Mouse (Mus musculus) T-helper 17 cell (primary cell): Measurements from ENCODE around the gene Shisa5.

Experiments
- in situ Hi-C, 2 experiments: fragments of 300-600 bp; cut with MboI, MseI; formaldehyde crosslinking; loops; 1 replicate in 1 of 2; 2 replicates in 1 of 2; pipeline ENCODE4 v1.15.1; 2025; ENCODE audit warnings: high pct_unique_total_duplicates in 2 of 2

Shisa5 gene

DNA sequence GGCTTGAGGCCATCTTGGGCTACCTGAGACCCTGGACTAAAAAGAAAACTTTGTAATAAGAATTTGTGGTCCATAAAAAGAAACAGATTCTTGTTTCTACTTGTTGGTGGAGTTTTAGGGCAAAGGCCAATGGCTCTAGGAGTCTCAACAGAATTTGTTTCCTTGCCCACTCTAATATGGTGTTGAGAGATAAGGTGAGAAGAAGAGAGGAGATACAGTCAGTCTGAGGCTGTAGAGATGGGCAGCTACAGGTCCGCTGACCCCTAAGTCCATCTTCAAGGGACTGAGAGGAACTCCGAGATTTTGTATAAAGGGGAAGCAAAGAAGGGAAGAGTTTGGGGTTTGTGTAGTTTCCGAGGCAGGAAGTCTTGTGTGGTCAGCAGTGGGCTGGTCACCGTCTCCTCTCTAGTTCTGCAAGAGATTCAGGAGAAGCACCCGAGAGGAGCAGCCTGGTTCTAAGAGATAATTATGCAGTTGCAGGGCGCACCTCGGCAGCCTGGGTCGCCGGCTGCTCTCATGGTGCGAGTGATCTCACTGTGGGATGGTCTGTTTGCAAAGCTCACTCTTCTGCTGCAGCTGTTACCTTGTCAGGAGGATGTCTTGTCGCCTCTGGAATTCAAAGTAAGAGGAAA is 21.3 kb upstream of the Shisa5 start:
- in situ Hi-C loops, result no loop called here

DNA sequence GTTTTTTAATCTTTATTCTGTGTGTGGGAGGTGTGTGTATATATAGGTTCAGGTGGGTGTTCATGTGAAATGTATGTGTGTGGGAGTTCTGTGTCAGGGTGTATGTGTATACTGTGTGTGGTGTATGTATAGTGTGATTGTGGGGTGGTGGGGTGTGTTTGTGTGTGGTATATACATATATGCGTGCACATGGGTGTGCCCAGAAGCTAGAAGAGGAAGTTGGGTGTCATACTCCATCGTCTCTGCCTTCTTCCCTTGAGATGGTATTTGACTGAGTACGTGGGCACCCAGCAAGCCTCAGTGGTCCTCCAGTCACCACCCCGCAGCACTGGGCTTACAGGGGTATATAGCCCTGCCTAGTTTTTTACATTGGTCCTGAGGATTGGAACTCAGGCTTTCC is 16.9 kb upstream of the Shisa5 start:
- in situ Hi-C loops, result no loop called here

DNA sequence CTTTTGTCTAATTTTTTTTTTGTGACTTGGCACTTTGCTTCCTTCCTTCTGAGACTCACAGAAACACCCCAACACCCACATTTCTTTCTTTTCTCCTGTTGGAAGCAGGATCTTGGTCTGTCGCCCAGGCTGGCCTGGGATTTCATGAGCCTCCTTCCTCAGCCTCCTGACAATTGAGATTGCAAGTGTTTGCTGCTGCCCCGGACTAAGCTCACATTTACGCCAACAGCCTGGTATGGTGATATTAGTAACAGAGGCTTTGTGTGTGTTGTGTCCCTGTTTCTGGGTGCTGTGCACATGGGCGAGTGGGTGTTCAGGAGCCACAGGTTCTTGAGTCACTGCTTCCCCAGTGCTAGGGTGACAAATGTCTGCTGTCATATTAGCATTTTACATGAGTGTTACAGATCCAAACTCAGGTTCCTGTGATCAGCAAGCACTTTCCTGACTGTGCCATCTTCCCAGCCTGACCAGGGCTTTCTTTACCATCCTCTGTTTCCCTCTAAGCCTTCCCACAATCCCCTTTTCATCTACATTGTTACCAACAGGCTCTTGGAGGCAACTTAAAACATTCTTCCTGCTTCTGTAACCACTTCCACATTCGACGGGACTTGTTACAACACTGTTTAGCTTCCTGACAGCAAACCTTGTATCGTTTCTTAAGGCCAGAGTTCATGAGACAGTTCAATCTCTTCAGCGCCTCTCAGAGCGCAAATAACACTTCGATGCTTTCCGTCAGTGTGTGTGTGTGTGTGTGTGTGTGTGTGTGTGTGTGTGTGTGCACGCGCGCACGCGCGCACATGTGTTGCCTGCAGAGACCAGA is 15.3 kb upstream of the Shisa5 start:
- in situ Hi-C loops, result no loop called here

GRCm38 (mm10) chr9:109027521-109027920 is 10.8 kb upstream of the Shisa5 start:
- in situ Hi-C loops, result no loop called here

GRCm38 (mm10) chr9:109028421-109028820 is 9.9 kb upstream of the Shisa5 start:
- in situ Hi-C loops, result no loop called here

DNA sequence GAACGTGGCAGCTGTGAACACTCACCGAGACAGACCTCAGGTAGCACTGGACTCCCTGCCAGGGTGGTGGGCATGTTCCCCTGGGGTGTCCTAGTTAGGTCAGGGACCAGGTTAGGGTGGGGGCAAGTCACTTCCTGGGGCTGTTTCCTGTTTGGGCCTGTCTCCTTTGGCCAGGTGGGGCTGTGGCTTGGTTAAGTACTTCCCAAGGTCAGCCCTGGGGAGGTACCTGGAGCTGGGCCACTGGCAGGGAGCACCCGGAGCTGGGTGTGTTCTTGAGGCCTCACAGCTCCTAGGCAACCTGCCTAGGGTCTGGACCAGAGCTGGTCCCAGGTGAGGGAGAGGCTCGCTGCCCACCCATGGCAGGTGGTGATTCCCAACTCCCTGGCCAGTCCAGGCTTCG is 9.4 kb upstream of the Shisa5 start:
- in situ Hi-C loops, result no loop called here

- in situ Hi-C loops, result no loop called here
These were observed 8.1 kb upstream of the Shisa5 start for GRCm38 (mm10) chr9:109030312-109030711.

DNA sequence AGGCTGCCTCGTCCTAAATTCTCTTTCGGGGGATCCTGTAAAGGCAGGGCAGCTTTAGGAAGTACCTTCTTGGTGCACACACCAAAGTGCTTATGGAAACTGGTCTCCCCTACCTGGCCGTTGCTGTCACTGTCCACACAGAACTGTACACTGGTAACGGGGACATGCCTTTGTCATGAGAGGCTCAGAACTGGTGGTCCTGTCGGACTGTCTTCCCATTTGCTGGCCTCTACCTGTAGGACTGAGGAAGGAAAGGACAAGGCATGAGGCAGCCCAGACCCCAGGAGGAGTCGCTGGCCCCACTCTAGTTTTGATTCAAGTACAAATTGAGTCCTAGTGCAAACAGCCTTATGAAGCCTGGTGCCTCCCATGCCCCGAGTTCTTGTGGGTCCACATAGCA is 7.4 kb upstream of the Shisa5 start:
- in situ Hi-C loops, result no loop called here

DNA sequence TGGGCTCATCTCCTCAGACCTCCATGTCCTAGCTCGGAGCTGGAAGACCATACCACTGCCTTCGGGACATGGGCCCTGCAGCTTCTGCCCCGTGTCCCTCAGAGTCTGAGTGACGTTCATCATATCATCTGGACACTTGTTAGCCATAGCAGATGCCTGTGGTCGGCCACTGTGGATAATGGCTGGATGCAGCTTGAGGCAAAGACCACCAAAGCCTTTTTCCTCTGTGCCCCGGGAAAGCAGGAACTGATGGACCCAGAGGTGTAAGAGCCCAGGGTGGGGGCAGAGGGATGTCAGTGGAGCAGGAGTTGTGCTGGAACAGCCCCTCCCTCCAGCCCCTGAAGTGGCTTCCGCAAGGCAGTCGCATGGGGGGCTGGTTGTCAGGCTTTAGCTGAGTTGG is 6.7 kb upstream of the Shisa5 start:
- in situ Hi-C loops, result no loop called here

DNA sequence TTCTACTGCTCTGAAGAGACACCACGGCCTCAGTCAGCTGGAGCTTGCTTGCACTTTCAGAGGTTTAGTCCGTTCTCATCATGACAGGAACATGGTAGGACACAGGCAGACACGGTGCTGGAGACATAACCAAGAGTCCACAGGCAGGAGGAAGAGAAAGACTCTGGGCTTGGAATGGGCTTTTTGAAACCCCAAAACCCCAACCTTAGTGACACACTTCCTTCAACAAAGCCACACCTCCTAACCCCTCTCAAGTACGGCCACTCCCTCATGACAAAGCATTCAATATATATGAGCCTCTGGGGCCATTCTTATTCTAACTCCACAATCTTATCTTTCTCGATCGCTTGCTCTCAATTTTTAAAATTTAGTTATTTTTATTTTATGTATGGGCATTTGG is 5.9 kb upstream of the Shisa5 start:
- in situ Hi-C loops, result no loop called here

DNA sequence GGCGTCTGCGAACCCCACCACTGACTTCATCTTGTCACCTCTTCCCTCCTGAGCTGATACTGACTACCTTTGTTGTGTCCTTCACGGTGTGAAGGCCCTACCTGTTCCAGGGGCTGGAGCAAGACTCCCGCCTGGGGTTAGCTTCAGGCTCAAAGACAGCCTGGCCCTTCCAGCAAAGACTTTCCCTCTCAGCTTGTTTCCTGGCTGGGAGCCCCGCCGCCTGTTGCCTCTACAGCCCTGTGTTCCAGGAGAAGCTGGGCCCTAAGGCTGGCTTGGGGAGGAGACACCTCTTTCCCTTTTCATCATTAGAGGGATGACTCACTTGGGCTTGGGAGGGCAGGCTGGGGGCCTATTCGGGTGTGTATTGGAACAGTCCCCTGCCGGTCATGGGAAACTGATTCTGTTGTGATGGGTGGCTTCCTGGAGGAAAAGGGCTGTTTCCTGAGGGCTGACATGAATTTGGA is 568 bp downstream of the Shisa5 start:
- in situ Hi-C loops, result no loop called here

DNA sequence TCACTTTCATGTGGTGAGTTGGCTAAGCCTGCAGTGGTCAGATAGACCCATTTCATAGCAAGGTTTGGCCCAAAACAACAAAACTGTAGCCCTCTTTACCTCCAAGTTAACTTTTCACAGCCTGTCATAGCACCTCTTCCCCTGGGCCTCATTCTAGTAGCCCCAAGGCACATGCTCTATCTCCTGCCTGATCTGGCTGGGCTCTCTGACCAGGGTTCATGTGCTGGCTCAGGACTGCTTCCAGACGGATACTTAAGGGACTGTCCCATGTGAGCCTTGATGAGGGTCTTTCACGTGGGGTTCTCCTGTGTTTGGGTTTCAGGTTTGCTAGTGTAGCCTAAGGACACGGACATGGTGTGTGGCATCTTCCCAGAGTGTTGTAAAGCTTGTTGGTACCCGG is 1.3 kb downstream of the Shisa5 start:
- in situ Hi-C loops, result no loop called here

DNA sequence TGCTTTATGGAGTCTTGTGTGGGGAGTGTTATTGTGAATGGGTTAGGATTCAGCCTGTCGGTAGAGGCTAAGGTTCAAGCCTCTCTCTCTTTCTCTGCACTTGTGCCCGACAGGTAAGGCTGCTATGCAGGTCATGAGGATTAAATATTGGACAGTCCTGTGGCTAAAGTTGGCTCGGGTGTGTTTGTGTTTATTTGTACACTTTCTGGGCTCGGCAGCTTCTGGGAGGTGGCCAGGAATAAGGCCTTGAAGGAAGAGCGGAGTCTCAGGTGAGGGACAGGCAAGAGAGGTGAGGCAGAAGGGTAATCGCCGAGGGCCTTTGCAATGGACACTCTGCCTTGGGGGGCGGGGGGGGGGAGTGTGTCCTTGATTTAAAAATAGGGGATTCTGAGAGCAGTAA is 1.9 kb downstream of the Shisa5 start:
- in situ Hi-C loops, result no loop called here

- in situ Hi-C loops, result no loop called here
These were observed 2.5 kb downstream of the Shisa5 start for GRCm38 (mm10) chr9:109040906-109041305.

DNA sequence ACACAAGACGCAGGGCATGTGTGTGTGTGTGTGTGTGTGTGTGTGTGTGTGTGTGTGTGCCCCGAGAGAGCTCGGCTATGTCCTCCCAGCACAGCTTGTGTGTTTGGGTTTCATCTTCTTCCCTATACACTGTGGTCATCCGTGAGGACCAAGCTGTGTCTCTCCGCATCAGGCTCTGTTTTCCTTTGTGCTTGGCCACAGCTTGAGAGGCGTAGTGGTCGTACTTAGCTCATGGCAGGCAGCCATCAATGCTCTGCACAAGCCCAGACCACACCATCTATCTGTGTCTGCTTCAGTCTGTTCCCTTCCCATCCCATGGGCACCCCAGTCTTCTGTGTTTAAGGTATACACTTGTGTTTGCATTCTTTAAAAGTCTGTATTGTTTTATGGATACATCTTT is 3.0 kb downstream of the Shisa5 start:
- in situ Hi-C loops, result no loop called here

DNA sequence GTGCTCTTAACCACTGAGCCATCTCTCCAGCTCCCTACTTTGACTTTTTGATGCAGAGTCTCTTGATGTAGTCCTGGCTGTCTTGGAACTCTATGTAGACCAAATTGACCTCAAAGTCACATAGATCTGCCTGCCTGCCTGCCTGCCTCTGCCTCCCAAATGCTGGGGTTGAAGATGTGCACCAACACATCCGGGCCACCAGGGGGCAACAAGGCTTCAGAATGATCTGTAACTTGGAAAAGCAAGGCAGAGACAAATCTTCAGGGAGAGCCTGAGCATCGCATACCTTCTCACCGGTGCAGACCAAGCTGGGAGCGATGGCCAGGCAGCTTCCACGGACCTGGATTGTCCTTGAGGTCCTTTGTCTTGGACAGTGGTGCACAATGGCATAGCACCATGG is 7.9 kb downstream of the Shisa5 start:
- in situ Hi-C loops, result no loop called here

- in situ Hi-C loops, result no loop called here
These were observed 11.0 kb downstream of the Shisa5 start for GRCm38 (mm10) chr9:109049316-109049715.

DNA sequence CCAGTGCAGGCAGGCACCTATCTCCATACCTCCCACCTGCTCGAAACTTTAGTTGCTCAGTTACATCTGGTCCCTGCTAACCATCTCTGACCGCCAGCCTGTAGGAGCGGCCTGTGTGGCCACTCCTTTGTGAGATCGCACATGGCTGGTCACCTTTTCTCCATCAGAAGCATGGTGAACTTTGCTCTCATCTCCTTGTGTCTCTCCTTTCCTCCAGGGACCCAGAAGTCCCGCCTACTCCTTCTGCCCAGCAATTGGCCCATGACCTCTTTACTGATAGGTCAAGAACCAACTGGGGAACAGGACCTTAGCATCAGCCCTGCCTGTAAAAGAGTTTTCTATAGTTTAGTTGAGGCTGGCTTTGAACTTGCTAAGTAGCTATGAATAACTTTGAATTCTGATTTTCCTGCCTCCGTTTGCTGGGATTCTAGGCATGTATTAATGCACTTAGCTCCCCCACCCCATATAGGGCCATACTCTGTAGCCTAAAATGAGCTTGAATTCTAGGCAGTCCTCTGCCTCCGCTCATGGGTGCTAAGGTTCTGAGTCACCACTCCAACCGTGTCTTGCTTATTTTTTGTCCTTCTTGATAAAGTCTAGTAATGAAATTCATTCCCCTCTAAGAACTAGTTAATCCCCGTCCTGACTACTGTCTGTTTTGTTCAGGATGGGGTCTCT is 11.8 kb downstream of the Shisa5 start:
- in situ Hi-C loops, result loop anchor here (5.0 to 25.0 kb wide), 6 partner anchors 398 to 1862 kb away; partner anchors contain the start of genes Dalrd3 (in 1 of the 2), Fam240a (in 1 of the 2), Impdh2 (in 1 of the 2) and Ndufaf3 (in 1 of the 2)

- in situ Hi-C loops, result loop anchor here (5.0 to 25.0 kb wide), 6 partner anchors 398 to 1862 kb away; partner anchors contain the start of genes Dalrd3 (in 1 of the 2), Fam240a (in 1 of the 2), Impdh2 (in 1 of the 2) and Ndufaf3 (in 1 of the 2)
These were observed 12.3 kb downstream of the Shisa5 start for GRCm38 (mm10) chr9:109050674-109050997.

DNA sequence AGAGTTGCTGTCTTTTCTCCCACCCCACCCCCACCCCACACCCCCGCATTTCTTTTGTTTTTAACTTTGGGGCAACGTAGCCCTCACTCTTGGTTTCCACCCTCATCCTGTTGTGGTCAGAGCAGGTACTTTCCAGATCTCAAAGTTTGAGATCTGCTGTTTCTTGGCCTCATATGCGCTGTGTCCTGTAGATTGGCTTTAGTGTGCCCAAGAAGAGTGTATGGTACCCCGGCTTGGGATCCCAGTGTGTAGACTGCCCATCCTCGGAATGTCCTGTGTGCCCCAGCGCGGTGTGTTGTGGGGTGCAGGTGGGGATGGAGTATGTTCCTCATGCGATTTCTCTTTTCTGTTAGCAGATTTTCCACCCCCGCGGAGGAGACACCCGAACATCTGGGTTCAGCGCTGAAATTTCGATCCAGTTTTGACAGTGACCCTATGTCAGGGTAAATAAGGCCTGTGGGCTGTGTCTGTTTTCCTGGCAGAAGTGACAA is 12.7 kb downstream of the Shisa5 start:
- in situ Hi-C loops, result loop anchor here (5.0 to 25.0 kb wide), 6 partner anchors 399 to 1861 kb away; partner anchors contain the start of genes Dalrd3 (in 1 of the 2), Fam240a (in 1 of the 2), Impdh2 (in 1 of the 2) and Ndufaf3 (in 1 of the 2)

- in situ Hi-C loops, result loop anchor here (5.0 to 25.0 kb wide), 6 partner anchors 400 to 1860 kb away; partner anchors contain the start of genes Dalrd3 (in 1 of the 2), Fam240a (in 1 of the 2), Impdh2 (in 1 of the 2) and Ndufaf3 (in 1 of the 2)
These were observed 13.5 kb downstream of the Shisa5 start for GRCm38 (mm10) chr9:109051651-109052489.
